Mouse (Mus musculus): ENCODE results near the gene Anks1b. TPM values are rescaled to one million over a fixed set of nuclear protein-coding genes. Genes with fewer than 3 reads are reported as not detected.

Anks1b gene
- total and polyA plus RNA-seq, 3 experiments, result not detected

GRCm38 (mm10) chr10:90808616-90809310 is 935.5 kb downstream of the Anks1b start:
- Histone ChIP-seq H3K9me3 (replicated peaks; ENCODE audit: insufficient read depth, low read length) (no peaks in the 10 kb centered on the region), H3K9ac (ENCODE audit: control insufficient read depth, low read depth, low read length, poor library complexity, severe bottlenecking) (no peak overlapping the region), H3K27me3 (ENCODE audit: control insufficient read depth in 1 of 2, insufficient read depth in 2 of 2, low read length in 2 of 2) (no peaks in the 10 kb centered on the region), H3K27ac (ENCODE audit: control insufficient read depth, low read depth, low read length) (no peak overlapping the region), H3K79me2 (ENCODE audit: control insufficient read depth, insufficient read depth, low read length, poor library complexity) (no peaks in the 10 kb centered on the region), H3K36me3 (ENCODE audit: control insufficient read depth in 1 of 2, insufficient read depth in 2 of 2, low read length in 2 of 2) (no peaks in the 10 kb centered on the region), H3K4me1 (ENCODE audit: control insufficient read depth in 1 of 2, insufficient read depth in 2 of 2, low read length in 2 of 2) (no peaks in the 10 kb centered on the region), H3K4me3 (ENCODE audit: control insufficient read depth in 1 of 2, insufficient read depth in 1 of 2, low read depth in 2 of 2, low read length in 2 of 2) (no peak overlapping the region)
- no peak for TF ChIP-seq MEF2A (IDR thresholded peaks at IDR 0.05; ENCODE audit: extremely low read depth, insufficient replicate concordance, low read depth, low read length, poor library complexity, severe bottlenecking)
- no peak for TF ChIP-seq POLR2AphosphoS5 (IDR thresholded peaks at IDR 0.05; ENCODE audit: borderline replicate concordance, low read depth, low read length)
- no peak for TF ChIP-seq NELFE (IDR thresholded peaks at IDR 0.05; ENCODE audit: low read depth, low read length)
- TF ChIP-seq SIN3A (IDR thresholded peaks at IDR 0.05; ENCODE audit: low read length), result no peak
- no peak for TF ChIP-seq JUND (IDR thresholded peaks at IDR 0.05; ENCODE audit: low read depth, low read length)
- no peak for TF ChIP-seq ELF1 (IDR thresholded peaks at IDR 0.05; ENCODE audit: low read depth, low read length)
- no peak for TF ChIP-seq ZMIZ1 (IDR thresholded peaks at IDR 0.05; ENCODE audit: low read depth, low read length)
- no peak for TF ChIP-seq KAT2A (conservative IDR thresholded peaks at IDR 0.05; ENCODE audit: low read depth, low read length)
- no peak for TF ChIP-seq E2F4 (IDR thresholded peaks at IDR 0.05; ENCODE audit: borderline replicate concordance, low read depth, low read length)
- TF ChIP-seq TCF12 (IDR thresholded peaks at IDR 0.05; ENCODE audit: low read depth, low read length), result no peak
- TF ChIP-seq GABPA (IDR thresholded peaks at IDR 0.05; ENCODE audit: low read depth, low read length), result no peak
- TF ChIP-seq RCOR1 (IDR thresholded peaks at IDR 0.05; ENCODE audit: low read depth, low read length), result no peak
- TF ChIP-seq POLR2A (IDR thresholded peaks at IDR 0.05; ENCODE audit: control insufficient read depth in 1 of 2, insufficient read depth in 1 of 2, low read depth in 1 of 2, low read length in 2 of 2, poor library complexity in 1 of 2), result no peak
- no peak for TF ChIP-seq SMC3 (IDR thresholded peaks at IDR 0.05; ENCODE audit: low read depth, low read length)
- TF ChIP-seq ZC3H11A (IDR thresholded peaks at IDR 0.05; ENCODE audit: low read depth, low read length), result no peak
- TF ChIP-seq CHD2 (IDR thresholded peaks at IDR 0.05; ENCODE audit: low read length), result no peak
- TF ChIP-seq TBP (IDR thresholded peaks at IDR 0.05; ENCODE audit: low read depth, low read length), result no peak
- no peak for DNase-seq (ENCODE audit: low read depth, low spot score)

DNA sequence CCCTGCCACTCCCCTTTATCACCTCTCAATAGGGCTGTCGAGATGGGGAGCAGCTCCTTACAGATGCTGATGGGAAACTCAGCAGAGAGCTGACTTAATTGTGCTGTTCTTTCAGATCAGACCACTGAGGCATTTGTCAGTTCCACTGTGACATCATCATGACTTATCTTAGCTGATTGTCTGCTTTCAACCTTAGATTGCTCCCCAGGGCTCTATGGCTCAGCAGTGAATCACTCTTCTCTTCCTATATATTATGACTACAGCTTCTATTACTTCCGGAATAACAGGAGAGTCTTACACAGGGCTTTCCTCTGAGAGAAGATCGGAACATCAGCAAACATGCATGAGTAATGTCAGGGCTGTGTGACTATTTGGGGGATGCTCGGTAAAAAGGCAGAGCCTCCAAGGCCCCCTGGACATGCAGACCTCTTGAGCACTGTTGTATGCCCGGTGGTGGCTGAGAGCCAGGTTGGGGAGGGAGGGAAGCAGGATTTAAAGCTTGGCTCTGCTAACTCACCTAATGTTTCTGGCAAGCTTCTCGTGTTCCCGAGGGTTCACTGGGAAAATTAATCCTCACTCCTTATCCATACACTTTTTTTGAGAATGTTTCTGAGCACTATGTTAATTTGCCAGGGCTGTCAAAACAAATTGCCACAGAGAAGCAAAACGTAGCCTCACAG is 936.7 kb downstream of the Anks1b start:
- H3K4me3 ChIP-seq (ENCODE audit: control insufficient read depth in 1 of 2, insufficient read depth in 1 of 2, low read depth in 2 of 2, low read length in 2 of 2), result no peak overlapping the region
- TF ChIP-seq BHLHE40 (IDR thresholded peaks at IDR 0.05; ENCODE audit: borderline replicate concordance, low read depth, low read length), result no peak
- TF ChIP-seq HCFC1 (IDR thresholded peaks at IDR 0.05; ENCODE audit: low read depth, low read length), result no peak
- no peak for TF ChIP-seq ETS1 (IDR thresholded peaks at IDR 0.05; ENCODE audit: low read depth, low read length)
- TF ChIP-seq SMC3 (IDR thresholded peaks at IDR 0.05; ENCODE audit: low read depth, low read length), result no peak
- no peak for TF ChIP-seq KAT2A (conservative IDR thresholded peaks at IDR 0.05; ENCODE audit: low read depth, low read length)
- no peak for TF ChIP-seq RAD21 (IDR thresholded peaks at IDR 0.05; ENCODE audit: low read depth, low read length)
- TF ChIP-seq NRF1 (IDR thresholded peaks at IDR 0.05; ENCODE audit: insufficient read depth, low read depth, low read length, poor library complexity, severe bottlenecking), result no peak
- no peaks in the 10 kb centered on the region for H3K79me2 ChIP-seq (ENCODE audit: control insufficient read depth, insufficient read depth, low read length, poor library complexity)
- no peak overlapping the region for H3K27ac ChIP-seq (ENCODE audit: control insufficient read depth, low read depth, low read length)
- no peaks in the 10 kb centered on the region for H3K27me3 ChIP-seq (ENCODE audit: control insufficient read depth in 1 of 2, insufficient read depth in 2 of 2, low read length in 2 of 2)
- no peak for DNase-seq (ENCODE audit: low read depth, low spot score)
- no peak overlapping the region for H3K9ac ChIP-seq (ENCODE audit: control insufficient read depth, low read depth, low read length, poor library complexity, severe bottlenecking)
- H3K4me1 ChIP-seq (ENCODE audit: control insufficient read depth in 1 of 2, insufficient read depth in 2 of 2, low read length in 2 of 2), result no peaks in the 10 kb centered on the region
- H3K9me3 ChIP-seq (replicated peaks; ENCODE audit: insufficient read depth, low read length), result no peaks in the 10 kb centered on the region
- no peaks in the 10 kb centered on the region for H3K36me3 ChIP-seq (ENCODE audit: control insufficient read depth in 1 of 2, insufficient read depth in 2 of 2, low read length in 2 of 2)
